Mouse (Mus musculus): ENCODE measurements around the gene Dnaic1.

The Dnaic1 gene

GRCm38 (mm10) chr4:41571490-41571889 is 1.9 kb downstream of the Dnaic1 start:
- no peak for DNase-seq (ENCODE audit: low spot score)

GRCm38 (mm10) chr4:41573492-41573891 is 3.9 kb downstream of the Dnaic1 start:
- no peak for DNase-seq (ENCODE audit: low spot score)

DNA sequence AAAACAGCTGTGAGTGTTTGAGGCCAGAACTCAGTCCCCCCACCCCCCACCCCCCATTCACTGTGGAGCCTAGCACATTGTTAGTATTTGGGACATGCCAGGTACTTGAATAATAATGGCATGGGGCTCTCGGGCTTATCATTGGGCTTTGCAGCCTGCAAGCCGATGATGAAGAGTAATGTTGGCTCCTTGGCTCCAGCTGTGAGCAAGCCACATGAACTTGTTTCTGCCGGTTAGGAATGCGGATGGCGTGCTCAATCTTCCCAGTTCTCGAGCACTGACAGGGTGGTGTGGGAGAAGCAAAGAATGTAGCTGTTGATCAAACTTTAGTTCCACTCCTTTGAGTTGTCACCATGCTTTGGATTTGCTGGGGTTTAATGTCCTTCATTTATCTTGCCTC is 6.3 kb downstream of the Dnaic1 start:
- DNase-seq (ENCODE audit: low spot score) = no peak

GRCm38 (mm10) chr4:41583353-41583752 is 13.8 kb downstream of the Dnaic1 start:
- no peak for DNase-seq (ENCODE audit: low spot score)

DNA sequence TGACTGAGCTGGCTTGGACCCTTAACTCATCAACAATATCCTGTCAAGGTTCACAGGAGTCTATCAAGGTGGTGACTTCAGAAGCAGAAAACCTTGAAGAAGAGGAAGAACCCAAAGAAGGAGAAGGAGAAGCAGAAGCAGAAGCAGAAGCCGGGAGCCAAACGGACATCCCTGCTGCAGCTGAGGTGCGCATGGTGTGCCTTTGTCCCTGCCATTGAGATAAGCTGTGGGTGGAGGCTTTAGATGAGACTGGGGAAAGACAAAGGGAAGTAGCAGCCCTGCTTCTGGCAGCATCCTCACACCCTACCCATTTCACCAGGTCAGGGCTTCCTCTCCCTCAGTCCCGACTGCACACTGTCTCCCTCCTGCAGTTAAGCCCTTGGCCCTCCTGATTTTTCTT is 33.2 kb downstream of the Dnaic1 start:
- DNase-seq (ENCODE audit: low spot score) = no peak

DNA sequence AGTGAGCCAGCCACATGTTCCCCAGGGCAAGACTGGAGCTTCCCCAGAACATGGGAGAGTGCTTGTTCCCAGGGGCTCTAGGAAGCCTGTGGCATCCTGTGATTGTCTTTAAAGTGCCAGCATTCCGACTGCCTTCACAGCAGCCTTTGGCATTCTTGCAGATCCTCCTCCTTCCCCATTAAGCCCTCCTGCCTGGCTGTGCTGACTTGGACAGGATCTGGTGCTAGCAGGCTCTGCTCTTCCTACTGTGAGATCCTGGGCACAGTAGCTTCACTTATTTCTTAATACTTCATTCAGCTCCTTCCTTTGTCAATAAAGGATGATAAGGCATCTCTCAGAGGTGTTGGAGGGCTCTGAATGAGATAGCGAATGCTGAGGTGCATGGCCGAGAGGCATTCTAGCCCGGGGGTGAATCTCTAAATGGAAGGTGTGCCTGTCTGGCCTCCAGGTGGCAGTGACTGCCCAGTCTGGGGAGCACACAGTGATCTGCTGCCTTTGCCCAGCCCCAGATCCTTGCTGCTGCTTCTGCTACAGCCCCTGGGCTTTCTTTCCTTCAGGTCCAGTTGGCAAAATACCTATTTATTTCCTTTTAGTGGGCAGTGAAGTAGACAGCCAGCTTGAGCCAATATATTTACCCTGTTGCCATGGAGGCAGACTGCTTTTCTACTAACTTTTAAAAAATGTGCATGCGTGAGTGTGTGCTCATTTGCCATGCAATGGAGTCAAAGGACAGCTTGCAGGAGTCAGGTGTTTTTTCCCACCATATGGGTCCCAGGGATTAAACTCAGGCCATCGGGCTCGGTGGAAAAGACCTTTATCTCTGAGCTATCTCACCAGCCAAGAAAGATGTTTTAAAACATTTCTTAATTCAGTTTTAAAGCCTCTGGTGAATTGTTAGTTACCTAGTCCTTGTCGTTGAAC is 35.2 kb downstream of the Dnaic1 start:
- DNase-seq (ENCODE audit: low spot score) = no peak

DNA sequence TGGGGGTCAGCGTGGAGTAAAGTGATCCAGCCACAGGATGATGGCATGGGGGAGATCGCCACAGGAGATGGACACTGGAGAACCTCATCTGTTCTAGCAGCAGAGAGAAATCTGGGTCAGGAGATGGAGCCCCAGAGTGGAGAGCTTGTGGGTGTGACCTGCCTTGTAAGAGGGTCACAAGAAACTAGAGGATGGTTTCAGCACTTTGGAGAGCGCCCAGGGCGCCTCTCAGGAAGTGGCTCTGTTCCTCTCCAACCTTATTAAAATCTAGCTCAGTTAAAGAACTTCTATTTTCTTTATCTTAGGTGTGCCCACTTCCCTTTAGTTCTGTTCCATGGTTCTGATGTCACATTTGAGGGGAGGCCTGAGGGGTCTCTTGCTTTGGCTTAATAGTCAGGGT is 37.2 kb downstream of the Dnaic1 start:
- no peak for DNase-seq (ENCODE audit: low spot score)

DNA sequence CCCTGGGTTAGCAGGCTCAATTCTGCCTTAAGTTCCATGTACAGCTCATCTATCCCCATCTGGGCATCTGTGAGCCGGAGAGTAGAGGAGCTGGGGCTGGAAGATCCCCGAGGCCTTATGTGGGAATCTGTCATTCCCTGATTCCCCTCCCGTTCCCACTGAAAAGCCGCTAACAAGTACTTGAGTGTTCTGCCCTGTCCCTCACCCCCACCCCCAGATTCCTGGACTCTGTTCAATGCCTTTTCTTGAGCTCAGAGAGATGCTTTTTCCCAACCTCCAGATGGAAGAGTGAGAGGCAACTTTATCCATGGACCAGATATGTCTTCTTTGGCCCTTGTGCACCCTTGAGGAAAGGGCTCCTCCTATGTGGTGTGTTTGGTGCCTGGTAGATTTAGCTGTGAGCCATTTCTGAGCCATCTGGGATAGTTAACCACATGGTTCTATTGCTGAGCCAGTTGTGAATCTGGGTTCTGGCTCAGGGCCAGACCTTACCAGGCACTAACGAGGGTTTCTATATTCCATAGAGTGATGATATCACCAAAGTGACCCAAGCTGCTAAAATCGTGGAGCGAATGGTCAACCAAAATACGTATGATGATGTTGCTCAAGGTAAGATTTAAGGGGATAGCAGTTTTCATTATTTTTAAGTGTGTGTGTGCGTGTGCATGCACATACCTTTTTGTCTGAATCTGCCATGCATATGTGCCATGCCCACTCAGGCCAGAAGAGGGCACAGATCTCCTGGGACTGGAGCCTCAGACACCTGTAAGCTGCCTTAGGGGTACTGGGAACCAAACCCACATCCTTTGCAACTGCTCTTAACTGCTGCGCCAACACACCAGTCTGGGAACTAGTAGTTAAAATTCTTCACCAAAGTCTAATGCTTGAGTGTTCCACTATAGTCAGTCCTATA is 40.4 kb downstream of the Dnaic1 start:
- no peak for DNase-seq (ENCODE audit: low spot score)

DNA sequence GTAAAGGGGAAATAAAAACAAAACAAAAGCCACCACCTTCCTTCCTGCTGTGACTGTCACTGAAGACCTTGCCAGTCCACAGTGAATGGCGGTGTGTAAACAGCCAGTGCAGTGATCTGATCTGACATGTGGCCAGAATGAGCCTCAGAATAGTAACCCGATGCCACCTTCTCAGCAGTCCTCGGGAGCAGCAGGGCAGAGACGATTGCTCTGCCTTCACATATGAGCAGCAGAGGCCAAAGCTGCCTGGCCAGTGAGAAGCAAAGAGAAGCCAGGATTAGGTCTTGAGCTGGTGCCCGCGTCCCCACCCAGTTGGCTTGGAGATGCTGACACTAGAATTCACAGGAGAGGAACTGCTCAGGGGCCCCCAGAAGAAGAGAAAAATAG is 41.0 kb downstream of the Dnaic1 start:
- DNase-seq (ENCODE audit: low spot score) = no peak

DNA sequence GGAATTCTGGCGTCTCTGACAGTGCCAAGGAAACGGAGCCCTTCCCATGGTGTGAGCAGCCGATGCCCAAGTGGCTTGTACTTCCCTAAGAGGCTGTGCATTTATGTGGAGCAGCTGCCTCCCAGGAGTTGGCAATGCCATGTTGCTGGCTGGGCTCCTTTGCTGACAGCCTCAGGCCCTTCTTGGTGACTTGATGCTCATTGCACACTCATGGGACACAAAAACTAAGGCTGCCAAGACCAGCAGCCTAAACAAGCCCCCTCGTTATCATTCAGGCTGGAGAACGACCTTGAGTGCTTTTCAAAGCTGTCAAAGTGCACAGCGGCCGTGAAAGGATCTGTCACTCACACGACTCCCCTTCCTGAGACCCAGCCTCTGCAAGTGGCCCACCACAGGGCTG is 42.6 kb downstream of the Dnaic1 start:
- DNase-seq (ENCODE audit: low spot score) = no peak

DNA sequence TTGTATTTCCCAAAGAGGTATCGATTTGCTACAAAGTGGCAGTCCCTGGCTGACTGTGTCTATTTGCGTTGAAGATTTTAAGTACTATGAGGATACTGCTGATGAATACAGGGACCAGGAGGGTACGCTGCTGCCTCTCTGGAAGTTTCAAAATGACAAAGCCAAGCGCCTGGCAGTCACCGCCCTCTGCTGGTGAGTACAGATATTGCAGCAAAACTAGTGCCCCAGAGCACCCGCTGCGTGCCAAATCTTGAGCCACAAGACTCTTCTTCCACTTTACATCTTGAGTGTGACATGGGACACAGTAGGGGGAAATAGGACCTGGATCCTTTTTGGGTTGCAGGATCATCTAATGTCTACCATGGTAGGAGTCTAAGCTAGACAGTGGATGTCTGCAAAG is 44.6 kb downstream of the Dnaic1 start:
- DNase-seq (ENCODE audit: low spot score) = peak; percentile 77

GRCm38 (mm10) chr4:41615661-41616599 is 46.4 kb downstream of the Dnaic1 start:
- peak; percentile 51 for DNase-seq (ENCODE audit: low spot score)

DNA sequence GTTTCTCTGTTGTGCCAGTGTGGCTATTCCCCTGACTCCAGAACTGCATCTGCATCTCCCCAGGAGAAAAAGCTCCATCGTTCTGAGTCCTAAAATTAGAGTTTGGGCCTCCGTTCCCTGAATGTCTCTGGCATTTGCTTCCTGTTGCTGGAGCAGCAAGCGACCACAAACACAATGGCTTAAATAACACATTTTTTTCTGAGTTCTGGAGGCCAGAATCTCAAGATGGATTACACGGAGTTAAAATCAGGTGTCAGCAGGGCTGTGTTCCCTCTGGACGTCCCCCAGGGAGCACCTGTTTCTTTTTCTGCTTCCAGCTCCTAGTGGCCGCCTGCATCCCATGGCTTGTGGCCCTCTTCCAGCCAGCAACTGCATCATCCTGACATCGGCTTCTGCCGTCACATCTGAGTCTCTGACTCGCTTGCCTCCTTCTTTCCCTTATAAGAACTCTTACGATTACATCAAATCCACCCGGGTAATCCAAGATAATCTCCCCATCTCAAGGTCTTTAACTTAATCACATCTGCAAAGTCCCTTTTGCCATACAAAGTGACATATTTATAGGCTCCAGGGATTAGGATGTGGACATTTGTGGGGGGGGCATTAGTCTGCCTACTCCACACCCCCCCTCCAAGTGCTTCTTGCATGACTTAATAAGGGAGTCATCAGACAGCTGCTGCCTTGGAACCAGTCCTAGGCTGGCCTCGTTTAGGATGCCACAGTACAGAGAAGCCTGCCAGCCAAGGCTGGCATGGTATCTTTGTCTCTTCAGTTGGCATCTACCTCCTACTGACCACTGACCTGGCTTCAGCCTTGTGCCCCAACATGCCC is 49.6 kb downstream of the Dnaic1 start:
- peak; percentile 48 for DNase-seq (ENCODE audit: low spot score)

- DNase-seq (ENCODE audit: low spot score) = no peak
Measured at GRCm38 (mm10) chr4:41622071-41622470, 52.5 kb downstream of the Dnaic1 start.

DNA sequence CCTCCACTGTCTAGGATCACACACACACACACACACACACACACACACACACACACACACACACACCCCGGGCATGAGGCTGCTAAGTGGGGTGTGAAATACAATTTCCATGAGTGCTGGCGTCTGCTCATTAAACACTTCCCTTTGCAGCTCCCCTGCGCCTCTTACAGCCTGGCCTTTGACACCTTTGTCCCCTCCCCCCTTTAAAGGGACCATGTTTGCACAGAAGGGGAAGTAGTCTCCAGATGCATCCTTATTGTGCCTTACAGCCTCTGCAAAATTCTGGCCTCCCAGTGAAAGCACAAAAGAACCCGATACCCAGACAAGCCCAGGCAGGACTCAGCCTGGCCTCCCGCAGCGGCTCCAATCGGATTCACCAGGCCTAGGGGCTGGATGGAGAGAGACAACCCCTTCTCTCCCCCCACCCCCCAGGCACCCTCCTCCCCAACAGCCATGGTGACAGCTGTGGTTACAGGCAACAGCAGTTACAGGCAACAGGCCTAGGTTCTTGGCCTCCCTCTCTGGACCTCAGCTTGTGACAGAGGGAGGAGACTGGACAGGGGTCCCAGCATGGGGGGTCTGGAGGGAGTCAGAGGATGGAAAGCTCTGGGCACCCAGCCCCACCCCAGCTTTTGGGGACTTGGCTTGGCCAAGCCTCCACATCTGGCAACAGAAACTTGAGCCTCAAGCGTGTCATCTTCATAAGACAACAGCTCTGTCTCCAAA is 58.8 kb downstream of the Dnaic1 start:
- DNase-seq (ENCODE audit: low spot score) = no peak

- no peak for DNase-seq (ENCODE audit: low spot score)
Measured at GRCm38 (mm10) chr4:41630196-41630595, 60.6 kb downstream of the Dnaic1 start.

DNA sequence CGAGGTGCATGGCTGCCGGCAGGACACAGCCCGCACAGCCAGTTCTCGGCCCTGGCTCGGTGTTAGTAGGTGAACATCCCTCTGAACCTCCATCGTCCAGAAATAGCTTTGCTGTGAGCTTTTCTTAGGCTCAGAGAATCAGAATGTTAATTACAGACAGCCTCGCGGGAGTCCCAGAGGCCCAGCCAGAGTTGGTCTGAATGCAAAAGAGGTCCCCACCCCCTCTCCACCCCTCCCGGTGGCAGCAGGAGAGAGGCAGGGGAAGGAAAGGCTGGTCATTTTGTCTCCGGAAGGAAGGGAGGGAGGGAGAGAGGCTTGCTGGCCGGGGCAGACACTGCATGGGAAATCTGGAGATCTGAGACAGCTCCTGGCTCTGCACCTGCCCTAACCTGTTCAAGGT is 61.8 kb downstream of the Dnaic1 start:
- DNase-seq (ENCODE audit: low spot score) = no peak

- no peak for DNase-seq (ENCODE audit: low spot score)
Measured at GRCm38 (mm10) chr4:41633001-41633400, 63.4 kb downstream of the Dnaic1 start.

DNA sequence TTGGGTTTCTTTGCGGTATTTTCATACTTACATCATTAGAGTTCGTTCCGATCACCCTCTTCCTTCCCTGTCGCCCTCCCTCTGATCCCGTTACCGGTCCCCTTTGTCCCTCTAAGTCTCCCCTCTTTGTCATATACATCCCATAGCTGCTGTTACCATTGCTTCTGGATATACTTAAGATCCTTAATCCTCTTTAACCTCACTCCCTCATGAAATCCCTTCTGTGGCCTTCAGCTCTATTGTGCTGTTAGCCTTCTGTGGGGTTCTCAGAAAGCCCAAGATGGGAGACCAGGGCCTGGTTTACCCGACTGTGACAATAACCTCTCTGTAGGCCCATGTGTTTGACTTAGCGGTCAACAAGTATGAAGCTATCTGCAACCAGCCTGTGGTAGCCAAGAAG is 65.1 kb downstream of the Dnaic1 start:
- no peak for DNase-seq (ENCODE audit: low spot score)

DNA sequence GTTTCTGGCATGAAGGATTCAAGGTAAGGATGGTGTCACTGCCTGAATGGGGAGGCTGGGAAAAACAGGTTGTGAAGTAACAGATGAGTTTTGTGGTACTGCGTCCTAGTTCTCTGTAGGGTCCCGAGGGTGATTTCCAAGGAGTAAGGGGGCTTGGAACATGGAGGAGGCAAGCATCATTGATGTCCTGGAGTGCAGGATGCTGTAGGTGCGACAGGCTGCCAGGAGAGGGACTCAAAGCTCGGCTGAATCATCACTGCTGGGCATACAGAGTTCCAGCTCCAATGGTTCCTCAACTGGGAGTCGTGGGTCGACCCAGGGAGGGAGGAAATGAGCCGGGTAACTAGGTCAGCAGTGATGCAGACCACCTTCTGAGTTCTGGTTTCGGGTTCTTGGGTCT is 65.6 kb downstream of the Dnaic1 start:
- DNase-seq (ENCODE audit: low spot score) = no peak

All from layer of hippocampus, adult 9-10 months (tissue).